Mouse (Mus musculus) heart, postnatal 0 days (tissue): Measurements from ENCODE around the gene Ctf1.

Experiments
- CTCF ChIP-seq: IDR thresholded peaks from 2 replicates; pipeline ENCODE4 v1.5.1; 2016; ENCODE audit warnings: antibody characterized with exemption, control low read depth, low read depth
- EP300 ChIP-seq: IDR thresholded peaks from 2 replicates; pipeline ENCODE4 v1.6.1; 2016; ENCODE audit warnings: antibody characterized with exemption, low read depth

DNA sequence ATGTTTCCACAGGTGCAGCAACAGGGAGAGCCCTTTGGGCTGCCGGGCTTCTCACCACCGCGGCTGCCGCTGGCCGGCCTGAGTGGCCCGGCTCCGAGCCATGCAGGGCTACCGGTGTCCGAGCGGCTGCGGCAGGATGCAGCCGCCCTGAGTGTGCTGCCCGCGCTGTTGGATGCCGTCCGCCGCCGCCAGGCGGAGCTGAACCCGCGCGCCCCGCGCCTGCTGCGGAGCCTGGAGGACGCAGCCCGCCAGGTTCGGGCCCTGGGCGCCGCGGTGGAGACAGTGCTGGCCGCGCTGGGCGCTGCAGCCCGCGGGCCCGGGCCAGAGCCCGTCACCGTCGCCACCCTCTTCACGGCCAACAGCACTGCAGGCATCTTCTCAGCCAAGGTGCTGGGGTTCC lies 4.5 kb downstream of the Ctf1 start:
- TF ChIP-seq CTCF, result peak; percentile 48
- TF ChIP-seq EP300, result no peak
